Mouse (Mus musculus) cerebellum, adult 2 months (tissue): ENCODE data around the gene Dirc2. TPM values are rescaled to one million over a fixed set of nuclear protein-coding genes. Genes with fewer than 3 reads are reported as not detected.

Experiments used
- DNase-seq, 2 experiments: peaks; one replicate each; pipeline ENCODE4 v3.0.0; 2021
- H3K27ac ChIP-seq: fragments of 200-500 bp; 2 replicates; pipeline ENCODE4 v1.5.1; 2012; ENCODE audit warnings: low read length, control low read depth, inconsistent platforms; ENCODE audit not compliant: insufficient read depth
- H3K27me3 ChIP-seq: fragments of 200-500 bp; 2 replicates; pipeline ENCODE4 v1.6.1; 2012; ENCODE audit warnings: inconsistent platforms, mild to moderate bottlenecking, low read length, moderate library complexity; ENCODE audit not compliant: control insufficient read depth, insufficient read depth
- H3K4me1 ChIP-seq: fragments of 200-500 bp; 2 replicates; pipeline ENCODE4 v1.6.1; 2011; ENCODE audit warnings: low read length; ENCODE audit not compliant: control insufficient read depth, insufficient read depth
- H3K4me3 ChIP-seq: fragments of 200-500 bp; replicated peaks from 2 replicates; pipeline ENCODE3; 2011; ENCODE audit warnings: mild to moderate bottlenecking, low read depth, low read length, control low read depth; ENCODE audit not compliant: insufficient read depth
- CTCF ChIP-seq: fragments of 200-500 bp; IDR thresholded peaks from 2 replicates; pipeline ENCODE4 v1.5.1; 2011; ENCODE audit warnings: low read depth, mild to moderate bottlenecking, control low read depth, low read length, moderate library complexity, borderline replicate concordance; ENCODE audit not compliant: insufficient read depth
- POLR2A ChIP-seq: fragments of 200-500 bp; IDR thresholded peaks from 2 replicates; pipeline ENCODE4 v1.6.1; 2011; ENCODE audit warnings: low read length, control low read depth, borderline replicate concordance; ENCODE audit not compliant: insufficient read depth
- WGBS: fragments of 180-500 bp; shearing (Covaris S2); methylation state at CpG from one replicate; pipeline ENCODE4 v1.1.7; 2018; 5-methylcytosine and 5-hydroxymethylcytosine counted together
- polyA plus RNA-seq: library from polyadenylated mRNA; depleted of rRNA; stranded (reverse); fragments of >200 nt; gene quantifications from 2 replicates; pipeline ENCODE4 v1.2.3, GENCODE M21; 2012

The Dirc2 gene
- polyA plus RNA-seq, 1 experiment: 56.8 TPM

DNA sequence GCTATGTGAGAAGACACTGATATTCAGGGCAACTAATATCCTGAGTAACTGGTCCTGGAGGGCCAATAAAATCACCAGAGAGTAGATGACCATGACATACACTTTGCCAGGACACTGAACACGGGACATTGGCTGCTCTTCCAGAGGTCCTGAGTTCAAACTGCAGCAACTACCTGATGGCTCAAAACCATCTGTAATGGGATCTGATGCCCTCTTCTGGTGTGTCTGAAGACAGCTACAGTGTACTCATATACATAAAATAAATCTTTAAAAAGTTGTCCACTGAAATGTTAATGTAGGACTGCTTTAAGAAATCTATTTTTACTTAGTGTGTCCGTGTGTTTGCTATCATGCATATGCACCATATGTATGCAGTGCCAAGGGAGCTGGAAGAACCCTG lies 42.6 kb downstream of the Dirc2 start:
- no peaks in the 10 kb centered on the region for H3K27me3 ChIP-seq
- no peak overlapping the region for H3K27ac ChIP-seq
- WGBS: 73% methylated on average over 2 of the region's 2 CpGs
- H3K4me3 ChIP-seq: no peak overlapping the region
- TF ChIP-seq CTCF (no peak), POLR2A (no peak)
- DNase-seq: no peak
- no peaks in the 10 kb centered on the region for H3K4me1 ChIP-seq

DNA sequence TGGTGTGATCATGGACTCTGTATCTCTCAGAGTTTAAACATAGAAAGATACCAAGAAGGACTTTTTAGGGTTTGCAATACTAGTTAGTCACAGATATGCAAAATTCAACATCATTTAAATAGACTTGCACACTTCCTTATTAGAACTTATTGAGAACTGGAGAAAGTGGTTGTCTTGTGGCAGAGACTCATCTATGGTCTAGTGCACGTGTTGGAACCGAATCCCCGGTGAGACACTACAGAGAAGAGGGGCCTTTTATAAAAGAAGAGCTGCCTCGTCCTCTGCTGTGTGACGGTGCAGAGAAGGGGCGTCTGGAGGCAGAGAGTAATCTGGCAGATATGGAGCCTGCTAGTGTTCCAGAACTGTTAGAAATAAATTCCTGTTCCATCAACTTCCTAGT lies 44.6 kb downstream of the Dirc2 start:
- Histone ChIP-seq H3K27ac (no peak overlapping the region), H3K27me3 (no peaks in the 10 kb centered on the region), H3K4me1 (no peaks in the 10 kb centered on the region), H3K4me3 (no peak overlapping the region)
- TF ChIP-seq POLR2A: no peak
- no peak for TF ChIP-seq CTCF
- WGBS: 65% methylated on average over 6 of the region's 6 CpGs
- DNase-seq: no peak

DNA sequence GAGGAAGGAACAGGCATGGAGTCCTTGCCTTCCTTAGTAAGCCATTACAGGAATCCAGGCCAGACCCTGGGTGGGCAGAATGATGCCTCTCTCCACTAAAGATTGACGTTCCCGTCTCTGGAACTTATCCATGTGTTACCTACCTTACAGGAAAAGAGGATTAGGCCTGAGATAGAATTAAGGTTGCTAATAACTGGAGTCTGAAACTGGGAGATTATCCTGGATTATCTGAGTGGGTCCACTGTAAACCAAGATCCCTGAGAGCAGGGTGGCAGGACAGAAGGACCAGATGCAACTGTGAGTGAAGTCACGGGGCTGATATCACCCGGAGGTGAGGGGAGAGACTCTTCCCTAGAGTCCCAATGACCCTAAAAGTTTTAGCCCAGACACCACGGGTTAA lies 51.4 kb downstream of the Dirc2 start:
- no peak for DNase-seq
- WGBS: 78% methylated on average over 5 of the region's 5 CpGs

DNA sequence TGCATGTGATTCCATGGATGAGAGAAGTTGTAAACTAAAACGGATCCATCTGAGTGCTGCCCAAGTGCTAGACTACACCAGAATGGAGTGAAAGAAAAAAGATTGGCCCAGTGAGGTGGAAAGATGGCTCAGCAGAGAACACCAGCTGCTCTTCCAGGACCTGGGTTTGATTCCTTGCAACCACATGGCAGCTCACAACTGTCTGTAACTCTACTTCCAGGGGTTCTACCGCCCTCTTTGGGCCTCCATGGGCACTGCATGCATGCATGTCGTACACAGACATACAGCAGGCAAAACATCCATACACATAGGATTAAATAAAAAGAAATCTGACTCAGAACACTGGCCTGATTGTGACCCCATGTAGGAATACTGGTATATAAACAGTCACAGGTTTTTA lies 52.9 kb downstream of the Dirc2 start:
- Histone ChIP-seq H3K27me3 (no peaks in the 10 kb centered on the region), H3K4me1 (no peaks in the 10 kb centered on the region), H3K27ac (no peak overlapping the region), H3K4me3 (no peak overlapping the region)
- DNase-seq: no peak
- no peak for TF ChIP-seq CTCF
- no peak for TF ChIP-seq POLR2A
- 87% methylated on average over 3 of the region's 3 CpGs for WGBS

More for the DNA sequence above, 51.4 kb downstream of the Dirc2 start:
- TF ChIP-seq POLR2A (no peak), CTCF (no peak)
- Histone ChIP-seq H3K27me3 (no peaks in the 10 kb centered on the region), H3K4me1 (no peaks in the 10 kb centered on the region), H3K27ac (no peak overlapping the region), H3K4me3 (no peak overlapping the region)

DNA sequence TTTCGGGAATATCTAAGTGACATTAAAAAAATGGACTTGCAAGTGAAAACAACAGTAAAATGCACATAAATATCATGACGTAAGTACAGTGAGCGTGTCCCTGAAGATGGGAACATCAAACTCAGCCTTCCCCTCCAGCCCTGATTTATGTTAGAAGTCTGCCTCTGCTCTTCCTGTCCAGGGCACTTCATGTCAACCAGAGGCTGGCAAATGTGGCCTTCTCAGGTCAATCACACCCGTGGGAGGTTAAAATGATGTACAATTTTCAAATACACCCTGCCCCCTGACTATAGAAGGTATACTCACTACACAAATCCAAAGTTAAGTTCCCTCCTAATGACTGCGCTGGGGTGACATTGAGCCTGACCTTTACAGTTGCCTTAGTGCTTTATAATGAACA lies 53.4 kb downstream of the Dirc2 start:
- no peak for TF ChIP-seq POLR2A
- TF ChIP-seq CTCF: no peak
- DNase-seq: no peak
- Histone ChIP-seq H3K27me3 (no peaks in the 10 kb centered on the region), H3K4me1 (no peaks in the 10 kb centered on the region), H3K4me3 (no peak overlapping the region), H3K27ac (no peak overlapping the region)
- 96% methylated on average over 5 of the region's 5 CpGs for WGBS

DNA sequence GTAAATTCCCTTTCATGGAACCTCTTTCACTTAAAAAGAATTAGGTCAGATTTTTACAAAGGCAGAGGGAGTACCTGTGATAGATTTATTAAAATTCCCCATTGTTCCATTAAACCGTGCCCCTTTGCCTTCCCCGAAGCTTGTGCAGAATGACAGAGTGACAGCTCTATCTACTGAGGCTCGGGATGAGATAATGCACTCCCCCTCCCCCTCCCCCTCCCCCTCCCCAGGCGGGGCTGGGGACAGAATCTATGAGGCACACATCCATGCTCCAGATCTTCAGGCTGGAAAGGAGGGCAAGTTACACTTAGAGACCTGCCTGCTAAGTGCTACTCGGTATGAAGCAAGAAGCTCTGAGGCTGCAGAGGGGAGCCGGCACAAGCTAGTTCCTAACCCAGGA lies 53.8 kb downstream of the Dirc2 start:
- Histone ChIP-seq H3K27ac (no peak overlapping the region), H3K4me3 (no peak overlapping the region), H3K4me1 (no peaks in the 10 kb centered on the region), H3K27me3 (no peaks in the 10 kb centered on the region)
- DNase-seq: no peak
- TF ChIP-seq POLR2A (no peak), CTCF (no peak)
- WGBS: 52% methylated on average over 6 of the region's 6 CpGs

DNA sequence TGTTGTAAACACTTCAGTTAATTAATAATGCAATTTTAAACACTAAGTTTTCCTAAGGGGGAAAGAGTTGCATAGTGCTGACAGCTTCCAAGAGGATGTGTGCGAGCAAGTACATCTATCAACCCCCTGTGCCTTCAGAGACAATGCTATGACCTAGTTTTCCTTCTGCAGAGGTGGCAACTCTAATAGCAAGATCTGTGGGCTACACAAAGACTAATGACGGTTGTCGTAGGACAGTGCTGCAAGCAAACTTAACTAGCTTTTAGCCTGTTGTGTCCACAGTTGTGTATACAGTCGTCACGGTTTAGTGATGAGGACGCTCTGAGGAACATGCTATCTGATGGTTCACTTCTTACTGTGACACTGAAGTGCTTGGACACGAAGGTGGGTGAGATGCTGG lies 54.5 kb downstream of the Dirc2 start:
- H3K27me3 ChIP-seq: no peaks in the 10 kb centered on the region
- H3K27ac ChIP-seq: no peak overlapping the region
- TF ChIP-seq CTCF (no peak), POLR2A (no peak)
- no peak for DNase-seq
- no peak overlapping the region for H3K4me3 ChIP-seq
- no peaks in the 10 kb centered on the region for H3K4me1 ChIP-seq
- WGBS: 87% methylated on average over 7 of the region's 7 CpGs

DNA sequence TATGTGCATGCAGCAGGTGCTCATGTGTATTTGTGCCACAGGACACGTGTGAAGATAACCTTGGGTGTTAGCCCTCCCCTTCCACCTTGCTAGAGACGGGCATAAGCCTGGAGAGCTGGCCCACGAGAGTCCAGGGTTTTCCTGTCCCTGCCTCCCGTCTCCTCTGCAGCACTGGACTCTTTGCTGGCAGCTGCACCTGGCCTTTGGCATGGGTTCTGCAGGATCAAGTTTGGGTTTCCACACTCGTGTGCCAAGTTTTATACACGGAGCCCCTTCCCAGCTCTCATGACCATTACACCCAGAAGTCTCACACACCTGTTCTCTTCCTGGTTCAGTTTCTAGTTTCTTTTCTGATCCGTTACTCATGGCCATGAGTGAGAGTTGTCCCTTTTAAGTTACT lies 55.5 kb downstream of the Dirc2 start:
- Histone ChIP-seq H3K27me3 (no peaks in the 10 kb centered on the region), H3K27ac (no peak overlapping the region), H3K4me3 (no peak overlapping the region), H3K4me1 (no peaks in the 10 kb centered on the region)
- TF ChIP-seq POLR2A (no peak), CTCF (no peak)
- WGBS: 39% methylated on average over 7 of the region's 7 CpGs
- DNase-seq: no peak

DNA sequence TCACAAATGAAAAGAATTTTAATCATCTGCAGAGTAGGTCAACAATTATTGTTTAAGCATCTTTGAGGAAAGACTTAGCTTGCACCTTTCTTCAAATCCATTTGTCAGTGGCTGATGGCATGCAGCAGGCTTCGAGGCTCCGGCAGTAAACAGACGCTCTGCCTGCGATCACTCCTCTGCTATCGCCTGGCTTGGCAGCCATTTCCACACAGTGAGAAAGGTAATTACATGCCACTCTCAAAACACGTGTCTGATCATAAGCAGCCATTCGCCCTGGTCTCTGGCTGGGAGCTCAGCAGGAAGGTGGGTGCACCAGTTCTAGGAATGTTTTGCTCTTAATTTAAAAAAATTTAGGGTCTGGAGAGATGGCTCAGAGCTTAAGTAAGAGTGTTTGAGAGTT lies 58.2 kb downstream of the Dirc2 start:
- H3K27me3 ChIP-seq: no peaks in the 10 kb centered on the region
- no peak overlapping the region for H3K4me3 ChIP-seq
- TF ChIP-seq CTCF: no peak
- TF ChIP-seq POLR2A: no peak
- 51% methylated on average over 7 of the region's 7 CpGs for whole genome bisulfite sequencing
- H3K4me1 ChIP-seq: no peaks in the 10 kb centered on the region
- no peak overlapping the region for H3K27ac ChIP-seq
- no peak for DNase-seq
